Mouse (Mus musculus): ENCODE measurements around the gene 1700020A23Rik.
"Not testable (repeated sequence)": the region's sequence is repeated elsewhere in the genome, so short reads cannot be mapped to it uniquely, and the experiment has no call there.

Gene 1700020A23Rik

DNA sequence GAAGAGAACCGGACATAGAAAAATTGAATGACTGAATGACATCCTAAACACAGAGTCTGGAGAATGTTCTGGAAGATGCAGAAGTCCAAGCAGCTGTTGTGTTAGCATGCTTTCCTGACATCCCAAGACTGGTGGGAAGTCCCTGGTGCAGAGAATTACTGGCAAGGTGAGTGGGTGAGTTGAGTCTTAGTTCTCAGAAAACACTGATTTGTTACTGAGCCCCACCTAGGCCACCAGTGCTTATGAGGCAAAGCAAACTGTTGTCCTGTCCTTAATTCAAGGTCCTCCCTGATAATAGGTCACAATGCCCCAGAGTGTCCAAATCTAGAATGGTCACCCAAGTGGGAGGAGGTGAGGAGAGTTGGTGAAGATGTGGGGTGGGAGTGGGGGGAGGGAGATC, at the start of gene 1700020A23Rik, which contains the start of gene Gm28372:
Gene 1700020A23Rik (plus strand): TSS at position 321 of the 400 bp plus-strand sequence.
Gene Gm28372 (plus strand): TSS at position 301 of the 400 bp plus-strand sequence.
- DNase-seq (ENCODE audit: low spot score), result no peak

DNA sequence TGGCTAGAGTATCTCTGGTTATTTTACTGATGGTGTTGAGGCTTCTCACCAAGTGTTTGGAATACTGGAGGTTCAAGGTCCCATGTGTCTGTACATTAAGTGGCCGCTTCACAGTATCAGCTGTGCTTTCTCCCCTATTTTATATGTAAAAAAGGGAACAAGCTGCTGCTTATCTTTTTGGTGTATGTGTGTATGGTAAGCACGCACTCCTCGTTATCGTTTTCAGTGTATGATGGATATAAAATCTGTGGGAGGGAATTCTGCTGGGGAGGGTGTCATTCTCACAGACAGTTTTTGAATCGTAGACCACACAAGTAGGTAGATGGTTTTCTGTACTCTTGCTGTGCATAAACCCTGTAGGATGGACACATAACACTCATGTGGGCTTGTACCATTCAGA, 47.5 kb upstream of the 1700020A23Rik start:
- DNase-seq (ENCODE audit: low spot score), result no peak

- DNase-seq (ENCODE audit: low spot score), result no peak
These were observed 46.2 kb upstream of the 1700020A23Rik start for GRCm38 (mm10) chr2:130358852-130359251.

DNA sequence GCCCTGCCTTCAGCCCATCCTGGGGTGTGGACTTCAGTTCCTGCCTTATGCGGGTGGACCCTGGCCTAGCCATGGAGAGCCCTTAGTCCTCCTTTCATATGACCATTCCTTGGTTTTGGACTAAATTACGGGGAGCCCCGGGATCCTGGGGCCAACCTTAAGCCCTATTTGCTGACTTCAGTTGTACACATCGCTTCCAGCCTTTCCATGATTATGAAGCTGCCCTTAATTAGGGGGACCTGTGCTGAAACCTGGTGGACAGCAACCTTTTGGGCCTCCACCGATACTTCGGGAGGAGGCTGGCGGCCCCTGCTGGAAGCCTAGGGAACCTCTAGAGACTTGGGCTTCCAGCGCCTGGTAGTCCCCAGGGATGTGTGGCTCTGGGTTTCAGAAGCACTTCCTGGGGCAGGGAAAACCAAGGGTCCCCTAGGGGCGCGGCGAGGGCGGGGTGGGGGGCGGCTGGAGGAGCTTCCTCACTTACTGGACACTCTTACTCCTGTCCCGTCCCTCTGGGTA, 42.5 kb upstream of the 1700020A23Rik start:
- peak; percentile 42 for DNase-seq (ENCODE audit: low spot score)

- DNase-seq (ENCODE audit: low spot score), result no peak
These were observed 39.6 kb upstream of the 1700020A23Rik start for GRCm38 (mm10) chr2:130365211-130366094.

- DNase-seq (ENCODE audit: low spot score), result no peak
These were observed 37.7 kb upstream of the 1700020A23Rik start for GRCm38 (mm10) chr2:130367386-130367785.

- DNase-seq (ENCODE audit: low spot score), result not testable (repeated sequence)
These were observed 32.0 kb upstream of the 1700020A23Rik start for GRCm38 (mm10) chr2:130373026-130373425.

DNA sequence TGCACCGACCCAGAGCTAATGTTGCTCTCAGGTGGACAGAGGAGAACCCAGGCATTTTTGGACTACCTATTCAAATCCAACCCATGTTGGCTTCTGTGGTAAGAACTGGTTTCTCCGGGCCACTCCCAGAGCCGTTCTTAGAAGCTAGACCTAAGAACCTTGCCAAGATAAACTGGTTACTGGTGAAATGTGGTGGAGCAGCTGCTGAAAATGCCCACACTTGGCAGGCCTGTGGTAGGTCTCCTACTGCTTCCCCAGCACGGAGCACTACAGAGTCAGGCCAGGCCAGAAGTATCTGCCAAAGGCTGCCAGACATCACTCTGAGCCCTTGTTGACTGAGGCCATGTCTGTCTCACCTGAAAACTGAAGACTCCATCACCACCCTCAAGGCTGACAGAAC, 30.1 kb upstream of the 1700020A23Rik start:
- no peak for DNase-seq (ENCODE audit: low spot score)

GRCm38 (mm10) chr2:130383205-130383604, 21.9 kb upstream of the 1700020A23Rik start:
- DNase-seq (ENCODE audit: low spot score), result no peak

DNA sequence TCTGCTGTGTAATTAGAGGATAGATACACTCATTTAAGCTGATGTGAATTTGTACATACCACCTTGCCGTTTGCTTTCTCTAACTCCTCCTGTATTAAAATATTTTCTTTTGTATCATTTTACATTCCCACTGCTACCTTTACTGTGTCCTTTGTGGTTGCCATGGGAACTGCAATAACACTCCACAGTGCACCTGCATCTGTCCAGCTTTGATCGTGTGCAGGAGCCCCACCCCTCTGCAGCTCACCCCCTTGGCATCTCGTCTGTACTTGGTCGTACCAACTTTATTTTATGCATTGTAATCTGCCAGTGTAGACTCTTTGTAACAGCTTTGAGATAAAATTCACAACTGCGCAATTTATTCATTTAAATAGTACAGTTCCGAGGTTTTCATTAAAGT, 21.2 kb upstream of the 1700020A23Rik start:
- no peak for DNase-seq (ENCODE audit: low spot score)

GRCm38 (mm10) chr2:130386212-130386611, 18.8 kb upstream of the 1700020A23Rik start:
- DNase-seq (ENCODE audit: low spot score), result no peak

DNA sequence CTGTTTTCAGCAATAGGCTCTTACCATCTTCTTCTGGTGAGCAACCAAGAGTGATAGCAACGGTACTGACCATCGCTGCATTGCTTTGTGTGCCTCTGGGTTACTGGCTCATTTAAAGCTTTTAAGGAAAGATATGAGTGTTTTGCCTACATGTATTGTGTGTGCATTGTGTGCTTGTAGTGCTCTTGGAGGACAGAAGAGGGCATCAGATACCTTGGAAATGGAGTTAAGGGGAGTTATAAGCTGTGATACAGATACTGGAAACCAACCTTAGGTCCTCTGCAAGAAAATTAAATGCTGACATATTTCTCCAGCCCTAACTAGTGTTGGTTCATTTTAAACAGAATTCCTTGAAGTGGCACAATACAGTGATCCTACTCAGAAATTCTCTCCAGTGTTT, 16.3 kb upstream of the 1700020A23Rik start:
- no peak for DNase-seq (ENCODE audit: low spot score)

- no peak for DNase-seq (ENCODE audit: low spot score)
These were observed 13.9 kb upstream of the 1700020A23Rik start for GRCm38 (mm10) chr2:130390993-130391625.

DNA sequence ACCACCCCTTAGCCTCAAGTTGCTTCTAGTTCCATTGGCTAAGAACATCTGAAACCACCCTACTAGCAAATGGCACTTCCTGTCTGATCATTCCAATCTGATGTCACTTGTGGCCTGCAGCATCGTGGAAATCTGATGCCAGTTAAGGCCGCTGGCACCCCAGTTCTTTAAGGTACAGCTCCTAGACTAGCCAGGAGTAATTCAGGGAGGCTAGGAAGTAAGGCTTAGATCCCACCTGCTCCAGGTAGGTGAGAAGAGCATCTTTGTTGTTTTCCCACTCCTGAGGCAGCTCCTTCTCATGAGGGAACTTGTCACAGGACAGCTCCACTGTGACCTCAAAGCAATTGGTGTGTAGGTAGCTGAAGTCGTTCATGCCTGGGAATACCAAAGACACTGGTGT, 12.2 kb upstream of the 1700020A23Rik start:
- DNase-seq (ENCODE audit: low spot score), result no peak

DNA sequence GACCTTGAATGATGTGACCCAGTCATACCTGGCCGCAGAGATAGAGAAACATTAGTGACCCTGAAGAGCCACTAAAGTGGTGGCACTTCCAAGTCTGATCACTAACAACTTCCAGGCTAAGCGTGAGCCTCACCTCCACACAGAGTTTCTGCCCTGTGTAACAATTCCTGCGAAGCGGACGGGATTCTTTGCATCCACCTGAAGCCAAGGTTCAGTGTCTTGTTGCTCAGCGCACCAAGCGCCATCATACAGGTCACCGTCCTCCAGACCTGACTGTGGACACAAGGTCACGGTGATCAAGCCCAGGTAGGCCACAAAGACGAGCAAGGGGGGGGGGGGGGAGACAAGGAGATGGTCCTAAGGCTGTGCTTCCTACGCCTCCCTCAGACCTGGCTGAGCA, 9.4 kb upstream of the 1700020A23Rik start:
- no peak for DNase-seq (ENCODE audit: low spot score)

- DNase-seq (ENCODE audit: low spot score), result peak; percentile 20
These were observed 7.7 kb upstream of the 1700020A23Rik start, which contains the start of gene Cpxm1 for GRCm38 (mm10) chr2:130397186-130397985. Gene Cpxm1 (minus strand): TSS chr2:130397574.

DNA sequence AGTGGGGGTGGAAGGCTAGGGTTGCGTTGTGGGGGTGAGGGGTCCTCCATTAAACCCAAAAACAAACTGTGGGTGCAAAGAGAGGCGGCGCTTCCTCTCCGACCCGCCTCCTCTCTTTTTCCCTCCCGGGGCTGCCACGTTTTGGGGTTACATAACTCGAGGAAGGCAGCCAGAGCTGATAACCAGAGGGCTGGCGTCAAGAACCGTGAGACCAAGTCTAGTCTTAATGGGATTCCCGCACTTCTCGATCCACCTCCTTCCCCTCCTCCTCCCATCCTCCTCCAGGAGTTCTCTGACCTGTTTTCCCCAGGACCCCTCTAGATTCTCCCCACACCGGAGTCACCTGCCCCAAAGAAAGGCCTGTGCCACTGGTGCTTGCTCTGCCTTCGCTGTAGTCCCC, 7.0 kb upstream of the 1700020A23Rik start:
- peak; percentile 35 for DNase-seq (ENCODE audit: low spot score)

GRCm38 (mm10) chr2:130400046-130400445, 5.0 kb upstream of the 1700020A23Rik start:
- DNase-seq (ENCODE audit: low spot score), result no peak

- no peak for DNase-seq (ENCODE audit: low spot score)
These were observed 3.2 kb upstream of the 1700020A23Rik start for GRCm38 (mm10) chr2:130401891-130402290.

DNA sequence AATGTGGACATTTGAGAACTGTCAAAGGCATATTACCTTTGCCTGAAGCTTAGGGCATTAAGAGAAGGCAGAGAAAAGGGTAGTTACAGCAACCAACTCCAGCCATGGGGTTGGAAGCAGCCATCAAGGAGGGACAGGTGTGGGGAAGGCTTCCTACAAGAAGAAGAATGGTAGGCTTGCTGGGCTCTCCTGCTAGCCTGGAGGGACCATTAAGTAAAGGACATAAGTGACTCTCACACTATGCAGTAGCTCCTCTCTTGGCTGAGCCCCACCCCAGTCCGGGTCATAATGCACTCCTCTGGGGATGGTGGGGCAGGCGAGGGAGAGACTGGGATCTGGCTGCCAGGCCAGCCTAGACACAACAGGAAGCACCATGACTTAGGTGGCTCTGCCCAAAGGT, 1.1 kb downstream of the 1700020A23Rik start, which contains the start of gene Tmem239:
Gene Tmem239 (plus strand): TSS at position 301 of the 400 bp plus-strand sequence.
- no peak for DNase-seq (ENCODE audit: low spot score)

GRCm38 (mm10) chr2:130408194-130408593, 3.1 kb downstream of the 1700020A23Rik start:
- no peak for DNase-seq (ENCODE audit: low spot score)

All from urinary bladder, postnatal 25 days (tissue).